Mouse (Mus musculus) kidney, postnatal 0 days (tissue): Measurements from ENCODE around the gene Csrnp1. TPM values are rescaled to one million over a fixed set of nuclear protein-coding genes. Genes with fewer than 3 reads are reported as not detected.
A peak's percentile ranks its signal among the peaks of the same experiment; 100 is the strongest.

Experiments
- ATAC-seq: fragments of 200-750 bp; cut with Nextera tagmentation; replicated peaks from 2 replicates; pipeline ENCODE4 v1.8.0; 2017; ENCODE audit warnings: low read depth, moderate number of reproducible peaks, moderate TSS enrichment, moderate library complexity; ENCODE audit not compliant: low FRiP score
- DNase-seq: peaks from one replicate; pipeline ENCODE4 v3.0.0-alpha.2; 2016; ENCODE audit warnings: low spot score
- H3K27ac ChIP-seq: fragments of 300-500 bp; sonication (generic); 2 replicates; pipeline ENCODE4 v1.5.1; 2014; ENCODE audit warnings: mild to moderate bottlenecking
- H3K27me3 ChIP-seq: fragments of 300-500 bp; sonication (generic); 2 replicates; pipeline ENCODE4 v1.6.1; 2014; ENCODE audit warnings: low read length, mixed read lengths; ENCODE audit not compliant: insufficient read depth
- H3K36me3 ChIP-seq: fragments of 300-500 bp; sonication (generic); 2 replicates; pipeline ENCODE4 v1.6.1; 2014; ENCODE audit warnings: low read length, mixed read lengths; ENCODE audit not compliant: insufficient read depth
- H3K4me1 ChIP-seq: fragments of 300-500 bp; sonication (generic); replicated peaks from 2 replicates; pipeline ENCODE4 v1.6.1; 2014; ENCODE audit warnings: antibody characterized with exemption, low read length, mixed read lengths; ENCODE audit not compliant: insufficient read depth
- H3K4me2 ChIP-seq: fragments of 300-500 bp; sonication (generic); 2 replicates; pipeline ENCODE4 v1.6.1; 2014; ENCODE audit warnings: mild to moderate bottlenecking, low read length, moderate library complexity, mixed read lengths
- H3K4me3 ChIP-seq: fragments of 300-500 bp; sonication (generic); replicated peaks from 2 replicates; pipeline ENCODE4 v1.5.1; 2014; ENCODE audit warnings: low read depth, low read length
- H3K9ac ChIP-seq: fragments of 300-500 bp; sonication (generic); 2 replicates; pipeline ENCODE4 v1.6.1; 2014; ENCODE audit warnings: low read depth, low read length
- H3K9me3 ChIP-seq: fragments of 300-500 bp; sonication (generic); replicated peaks from 2 replicates; pipeline ENCODE4 v1.6.1; 2016; ENCODE audit warnings: low read length, inconsistent platforms, mixed read lengths
- CTCF ChIP-seq: IDR thresholded peaks from 2 replicates; pipeline ENCODE4 v1.5.1; 2016; ENCODE audit warnings: antibody characterized with exemption, low read depth, mild to moderate bottlenecking, moderate library complexity
- WGBS: fragments of 180-500 bp; shearing (Covaris S2); extraction: QIAGEN DNeasy Blood & Tissue Kit; methylation state at CpG from one replicate; pipeline ENCODE4 v1.1.7; 2014; 5-methylcytosine and 5-hydroxymethylcytosine counted together
- polyA plus RNA-seq: library from polyadenylated mRNA; unstranded; fragments of >200 nt; fragmentation: Nextera tagmentation; extraction: Ambion mirVana; gene quantifications from 2 replicates; pipeline ENCODE4 v1.2.1, GENCODE M21; 2015

Csrnp1 gene
- polyA plus RNA-seq, 1 experiment from 2014 or later, result 4.8 TPM

GRCm38 (mm10) chr9:120024171-120024570, 39.7 kb upstream of the Csrnp1 start:
- Histone ChIP-seq H3K36me3 (no peaks in the 10 kb centered on the region), H3K4me3 (no peak overlapping the region), H3K27me3 (no peaks in the 10 kb centered on the region), H3K27ac (no peak overlapping the region), H3K4me1 (no peaks in the 10 kb centered on the region), H3K4me2 (no peak overlapping the region), H3K9me3 (no peaks in the 10 kb centered on the region), H3K9ac (no peak overlapping the region)
- no peak for DNase-seq
- TF ChIP-seq CTCF, result no peak
- 76% methylated on average over 10 of the region's 10 CpGs for WGBS
- no peak for ATAC-seq

- no peak within 1 kb of the TSS for H3K9ac ChIP-seq
- H3K27ac ChIP-seq, result no peak within 1 kb of the TSS
- no peaks in the 10 kb centered on the region for H3K9me3 ChIP-seq
- no peaks in the 10 kb centered on the region for H3K4me1 ChIP-seq
- no peak for ATAC-seq
- H3K4me2 ChIP-seq, result no peak within 1 kb of the TSS
- DNase-seq, result no peak
- 78% methylated on average over 18 of the region's 18 CpGs for WGBS
- no peak for TF ChIP-seq CTCF
- no peak within 1 kb of the TSS for H3K4me3 ChIP-seq
- H3K36me3 ChIP-seq, result no peaks in the 10 kb centered on the region
- H3K27me3 ChIP-seq, result no peaks in the 10 kb centered on the region
Measured at GRCm38 (mm10) chr9:120023086-120023811, 38.8 kb upstream of the Csrnp1 start, which contains the start of gene Xirp1. Gene Xirp1 (minus strand): TSS chr9:120023598.

GRCm38 (mm10) chr9:120021164-120021563, 36.7 kb upstream of the Csrnp1 start:
- TF ChIP-seq CTCF, result no peak
- no peak for ATAC-seq
- 50% methylated on average over 5 of the region's 5 CpGs for WGBS
- no peak overlapping the region for H3K9ac ChIP-seq
- no peak overlapping the region for H3K27ac ChIP-seq
- no peak overlapping the region for H3K4me2 ChIP-seq
- H3K27me3 ChIP-seq, result no peaks in the 10 kb centered on the region
- DNase-seq, result no peak
- no peaks in the 10 kb centered on the region for H3K36me3 ChIP-seq
- no peaks in the 10 kb centered on the region for H3K9me3 ChIP-seq
- H3K4me1 ChIP-seq, result no peaks in the 10 kb centered on the region
- H3K4me3 ChIP-seq, result no peak overlapping the region

GRCm38 (mm10) chr9:120020285-120020890, 35.9 kb upstream of the Csrnp1 start:
- no peak overlapping the region for H3K4me2 ChIP-seq
- H3K4me1 ChIP-seq, result no peaks in the 10 kb centered on the region
- 36% methylated on average over 7 of the region's 7 CpGs for WGBS
- ATAC-seq (no peak), DNase-seq (peak; percentile 89)
- peak; percentile 82 for TF ChIP-seq CTCF
- no peak overlapping the region for H3K9ac ChIP-seq
- H3K27me3 ChIP-seq, result no peaks in the 10 kb centered on the region
- no peaks in the 10 kb centered on the region for H3K36me3 ChIP-seq
- H3K4me3 ChIP-seq, result no peak overlapping the region
- H3K27ac ChIP-seq, result no peak overlapping the region
- no peaks in the 10 kb centered on the region for H3K9me3 ChIP-seq

- no peaks in the 10 kb centered on the region for H3K9me3 ChIP-seq
- H3K4me1 ChIP-seq, result no peaks in the 10 kb centered on the region
- H3K27me3 ChIP-seq, result no peaks in the 10 kb centered on the region
- H3K36me3 ChIP-seq, result no peaks in the 10 kb centered on the region
- no peak overlapping the region for H3K27ac ChIP-seq
- 52% methylated on average over 10 of the region's 10 CpGs for WGBS
- no peak for DNase-seq
- no peak overlapping the region for H3K9ac ChIP-seq
- no peak overlapping the region for H3K4me2 ChIP-seq
- no peak for ATAC-seq
- no peak for TF ChIP-seq CTCF
- no peak overlapping the region for H3K4me3 ChIP-seq
Measured at GRCm38 (mm10) chr9:120016956-120017355, 32.5 kb upstream of the Csrnp1 start.

- Histone ChIP-seq H3K27me3 (no peaks in the 10 kb centered on the region), H3K4me3 (no peak overlapping the region), H3K4me1 (0 out of 2 replicates have a peak, but pooled peaks cover 4% of the 10 kb centered on the region), H3K36me3 (no peaks in the 10 kb centered on the region), H3K27ac (no peak overlapping the region), H3K9ac (no peak overlapping the region), H3K4me2 (no peak overlapping the region), H3K9me3 (no peaks in the 10 kb centered on the region)
- ATAC-seq, result no peak
- DNase-seq, result no peak
- TF ChIP-seq CTCF, result no peak
- 48% methylated on average over 6 of the region's 6 CpGs for WGBS
Measured at GRCm38 (mm10) chr9:120014828-120015227, 30.4 kb upstream of the Csrnp1 start.
